Mouse (Mus musculus) hindbrain, embryonic 15.5 days (tissue): ENCODE data around the gene Gpr137. TPM values are rescaled to one million over a fixed set of nuclear protein-coding genes. Genes with fewer than 3 reads are reported as not detected.
A peak's percentile ranks its signal among the peaks of the same experiment; 100 is the strongest.
"Not testable (repeated sequence)": the region's sequence is repeated elsewhere in the genome, so short reads cannot be mapped to it uniquely, and the experiment has no call there.

ENCODE experiments used
- ATAC-seq: fragments of 200-750 bp; cut with Nextera tagmentation; 2 replicates; pipeline ENCODE4 v1.8.0; 2017; ENCODE audit warnings: low read depth, moderate number of reproducible peaks, moderate TSS enrichment; ENCODE audit not compliant: low FRiP score
- H3K27ac ChIP-seq: fragments of 300-500 bp; sonication (generic); replicated peaks from 2 replicates; pipeline ENCODE4 v1.5.1; 2015; ENCODE audit warnings: mild to moderate bottlenecking, inconsistent platforms
- H3K27me3 ChIP-seq: fragments of 300-500 bp; sonication (generic); 2 replicates; pipeline ENCODE4 v1.6.1; 2015; ENCODE audit warnings: control low read depth, inconsistent platforms
- H3K36me3 ChIP-seq: fragments of 300-500 bp; sonication (generic); 2 replicates; pipeline ENCODE4 v1.6.1; 2015; ENCODE audit warnings: control low read depth, inconsistent platforms
- H3K4me1 ChIP-seq: fragments of 300-500 bp; sonication (generic); replicated peaks from 2 replicates; pipeline ENCODE4 v1.6.1; 2015; ENCODE audit warnings: control low read depth, inconsistent platforms
- H3K4me2 ChIP-seq: fragments of 300-500 bp; sonication (generic); 2 replicates; pipeline ENCODE4 v1.6.1; 2015; ENCODE audit warnings: moderate library complexity, mild to moderate bottlenecking, inconsistent platforms
- H3K4me3 ChIP-seq: fragments of 300-500 bp; sonication (generic); 2 replicates; pipeline ENCODE4 v1.5.1; 2015; ENCODE audit warnings: mild to moderate bottlenecking, inconsistent platforms
- H3K9ac ChIP-seq: fragments of 300-500 bp; sonication (generic); 2 replicates; pipeline ENCODE4 v1.6.1; 2015; ENCODE audit warnings: inconsistent platforms
- H3K9me3 ChIP-seq: fragments of 300-500 bp; sonication (generic); 2 replicates; pipeline ENCODE4 v1.6.1; 2016; ENCODE audit warnings: control low read depth, inconsistent platforms
- WGBS: fragments of 180-500 bp; shearing (Covaris S2); methylation state at CpG from one replicate; pipeline ENCODE4 v1.1.7; 2015; 5-methylcytosine and 5-hydroxymethylcytosine counted together
- microRNA-seq: library from miRNA; unstranded; fragments of <30 nt; microRNA quantifications from one replicate; pipeline ENCODE4, GENCODE M21; 2016
- polyA plus RNA-seq: library from polyadenylated mRNA; unstranded; fragments of >200 nt; fragmentation: Nextera tagmentation; extraction: Ambion mirVana; gene quantifications from 2 replicates; pipeline ENCODE4 v1.2.1, GENCODE M21; 2015

Gene Gpr137
- polyA plus RNA-seq, 1 experiment from 2014 or later: 79.2 TPM

DNA sequence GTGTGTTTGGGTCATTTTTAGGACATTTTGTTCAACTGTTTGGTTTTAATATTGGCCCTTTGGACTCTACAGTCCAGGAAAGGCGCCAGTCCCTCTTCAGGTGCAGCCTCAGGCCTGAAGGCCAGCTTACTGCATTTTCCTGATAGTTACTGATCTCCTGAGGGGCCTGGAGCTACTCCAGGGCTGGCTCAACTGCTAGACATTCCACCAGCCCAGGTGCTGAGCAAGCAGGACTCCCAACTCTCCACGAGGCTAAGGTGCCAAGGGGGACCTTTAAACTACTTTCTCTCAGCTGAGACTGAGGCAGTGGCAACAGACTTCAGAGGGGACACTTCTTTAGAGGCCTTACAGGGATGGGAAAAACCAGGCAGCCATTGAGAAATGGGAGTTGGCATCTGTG is 37.4 kb downstream of the Gpr137 start:
- H3K27ac ChIP-seq: no peak overlapping the region

DNA sequence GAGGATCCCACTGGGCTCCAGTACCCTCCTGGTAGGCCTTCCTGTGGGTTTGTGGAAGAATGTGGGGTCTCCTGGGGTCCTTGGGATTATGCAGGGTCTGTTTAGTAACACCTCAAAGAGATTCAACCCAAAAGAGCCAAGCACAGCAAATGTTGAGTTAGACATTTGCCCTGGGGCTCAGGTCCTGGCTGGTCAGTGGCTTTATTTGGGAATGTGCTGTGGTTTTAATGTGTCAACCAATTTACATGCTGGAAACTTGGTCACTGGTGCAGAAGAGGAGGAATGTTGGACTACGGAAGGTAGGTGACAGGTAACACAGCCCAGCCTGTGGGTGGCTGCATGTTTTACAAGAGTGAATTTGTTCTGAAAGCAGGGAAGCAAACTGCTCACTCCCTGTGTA is 39.2 kb downstream of the Gpr137 start:
- no peak for ATAC-seq
- H3K4me2 ChIP-seq: no peak overlapping the region
- no peak overlapping the region for H3K27ac ChIP-seq
- no peak overlapping the region for H3K9ac ChIP-seq
- H3K4me3 ChIP-seq: no peak overlapping the region
- no peaks in the 10 kb centered on the region for H3K9me3 ChIP-seq
- no peaks in the 10 kb centered on the region for H3K27me3 ChIP-seq
- peaks cover 25% of the 10 kb centered on the region for H3K36me3 ChIP-seq
- WGBS: 88% methylated on average over 1 of the region's 1 CpGs
- H3K4me1 ChIP-seq: peaks cover 14% of the 10 kb centered on the region

More for the DNA sequence above, 37.4 kb downstream of the Gpr137 start:
- H3K4me2 ChIP-seq: no peak overlapping the region
- ATAC-seq: no peak
- H3K4me1 ChIP-seq: peaks cover 24% of the 10 kb centered on the region
- WGBS: 85% methylated on average over 2 of the region's 2 CpGs
- H3K27me3 ChIP-seq: no peaks in the 10 kb centered on the region
- no peak overlapping the region for H3K4me3 ChIP-seq
- no peak overlapping the region for H3K9ac ChIP-seq
- no peaks in the 10 kb centered on the region for H3K9me3 ChIP-seq
- peaks cover 25% of the 10 kb centered on the region for H3K36me3 ChIP-seq

DNA sequence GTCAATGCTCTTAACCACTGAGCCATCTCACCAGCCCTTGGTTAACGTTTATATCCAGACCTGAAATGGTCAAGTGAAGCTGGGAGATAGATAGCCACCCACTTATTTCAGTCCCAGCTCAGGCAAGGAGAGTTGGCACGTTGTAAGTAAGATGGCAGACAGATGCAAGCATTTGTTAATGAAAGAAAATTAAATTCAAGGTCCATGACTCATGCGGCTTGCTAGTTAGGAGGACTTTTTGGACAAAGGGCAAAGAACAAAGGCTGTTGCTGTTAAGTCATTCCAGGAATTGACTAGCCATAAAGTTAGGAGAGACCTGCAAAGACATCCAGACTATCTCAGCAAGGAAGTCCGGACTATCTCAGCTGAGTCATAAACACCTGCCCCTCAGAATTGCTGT is 42.6 kb downstream of the Gpr137 start:
- H3K4me3 ChIP-seq: no peak overlapping the region
- WGBS: 81% methylated on average over 4 of the region's 4 CpGs

DNA sequence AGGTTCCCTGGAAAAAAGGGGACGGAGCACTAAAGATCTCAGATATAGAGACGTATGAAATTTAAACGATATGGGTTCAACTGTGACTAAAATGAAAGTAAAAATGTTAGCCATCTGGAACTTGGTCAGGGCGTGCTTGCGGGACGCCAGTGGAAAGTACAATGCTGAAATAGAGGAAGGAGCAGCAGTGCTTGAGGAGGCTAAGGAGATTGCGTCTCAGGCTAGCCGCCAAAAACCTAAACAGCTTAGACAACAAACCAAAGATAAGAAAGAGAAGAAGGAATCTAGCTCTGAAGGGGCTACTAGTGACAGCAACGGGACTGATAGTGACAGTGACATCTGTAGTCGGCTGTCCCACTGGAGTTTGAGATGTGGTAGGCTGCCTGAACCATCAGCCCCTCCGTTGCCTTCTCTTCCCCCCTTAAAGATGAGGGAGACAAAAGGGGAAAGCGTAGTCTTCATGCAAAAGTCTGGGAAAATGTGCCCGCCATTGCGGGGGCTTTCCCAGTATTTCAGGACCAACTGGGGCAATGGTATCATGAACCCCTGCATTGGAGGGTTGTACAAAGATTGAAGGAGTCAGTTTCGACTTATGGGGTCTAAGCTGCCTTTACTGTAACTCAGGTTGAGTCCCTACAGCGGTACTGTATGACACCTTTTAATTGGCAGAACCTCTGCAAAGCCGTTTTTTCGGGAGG is 46.5 kb downstream of the Gpr137 start:
- H3K36me3 ChIP-seq, H3K27me3 ChIP-seq, H3K27ac ChIP-seq, H3K9me3 ChIP-seq, H3K4me3 ChIP-seq, ATAC-seq, H3K4me2 ChIP-seq, H3K9ac ChIP-seq, H3K4me1 ChIP-seq: not testable (repeated sequence)
- 90% methylated on average over 18 of the region's 18 CpGs for WGBS

More for the DNA sequence above, 42.6 kb downstream of the Gpr137 start:
- H3K27me3 ChIP-seq: no peaks in the 10 kb centered on the region
- H3K4me1 ChIP-seq: no peaks in the 10 kb centered on the region
- H3K27ac ChIP-seq: no peak overlapping the region
- ATAC-seq: no peak
- H3K9me3 ChIP-seq: no peaks in the 10 kb centered on the region
- H3K4me2 ChIP-seq: no peak overlapping the region
- peaks cover 3% of the 10 kb centered on the region; the same call in 1 of the 2 replicates for H3K36me3 ChIP-seq
- H3K9ac ChIP-seq: no peak overlapping the region

DNA sequence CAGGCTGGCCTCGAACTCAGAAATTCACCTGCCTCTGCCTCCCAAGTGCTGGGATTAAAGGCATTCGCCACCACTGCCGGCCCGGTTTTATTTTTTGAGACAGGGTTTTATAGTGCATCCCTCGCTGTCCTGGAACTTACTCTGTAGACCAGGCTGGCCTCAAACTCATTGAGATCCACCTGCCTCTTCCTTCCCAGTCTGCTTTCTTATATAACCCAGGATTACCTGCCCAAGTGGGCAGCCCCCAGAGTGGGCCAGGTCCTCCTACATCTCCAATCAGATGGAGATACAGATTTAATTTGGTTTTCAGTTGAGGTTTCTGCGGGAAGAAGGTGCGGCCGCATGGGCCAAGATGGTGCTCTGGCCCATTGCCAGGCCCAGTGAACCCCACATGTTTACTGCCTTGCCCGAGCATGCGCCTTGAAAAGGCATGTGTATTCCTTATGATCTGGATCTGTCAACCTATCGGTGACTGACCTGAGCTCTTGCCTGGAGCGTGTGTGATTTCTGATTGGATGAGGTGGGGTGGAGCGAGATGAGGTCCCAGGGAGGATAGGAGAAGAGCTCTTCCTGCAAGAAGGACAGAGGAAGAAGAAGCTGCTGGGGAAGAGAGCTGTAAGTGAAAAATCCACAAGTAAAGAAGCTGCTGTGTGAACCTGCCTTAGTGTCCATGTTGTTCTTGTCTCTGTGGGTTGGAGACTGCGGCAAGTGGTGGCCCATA is 48.4 kb downstream of the Gpr137 start:
- no peak overlapping the region for H3K9ac ChIP-seq
- no peak overlapping the region for H3K4me2 ChIP-seq
- no peaks in the 10 kb centered on the region for H3K36me3 ChIP-seq
- no peak overlapping the region for H3K27ac ChIP-seq
- H3K9me3 ChIP-seq: no peaks in the 10 kb centered on the region
- no peaks in the 10 kb centered on the region for H3K4me1 ChIP-seq
- H3K27me3 ChIP-seq: no peaks in the 10 kb centered on the region
- no peak overlapping the region for H3K4me3 ChIP-seq
- WGBS: 93% methylated on average over 14 of the region's 14 CpGs
- no peak for ATAC-seq

DNA sequence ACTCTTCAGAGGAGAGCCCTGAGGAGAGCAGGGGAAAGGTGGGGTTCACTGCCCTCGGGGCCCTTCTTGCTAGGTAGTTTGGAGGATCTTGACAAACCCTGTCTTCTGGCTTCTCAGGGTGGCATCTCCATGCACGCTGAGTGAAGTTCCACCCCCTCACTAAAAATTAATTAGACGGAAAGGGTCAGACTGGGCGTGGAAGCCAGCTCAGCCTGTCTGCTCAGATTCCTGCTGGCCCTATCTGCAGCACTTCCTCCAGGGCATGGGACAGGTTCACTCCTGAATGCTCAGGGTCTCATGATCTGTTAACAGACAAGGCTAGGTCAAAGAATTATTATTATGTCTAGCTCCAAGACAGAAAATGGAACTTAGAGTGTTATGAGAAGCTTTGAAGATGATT is 49.8 kb downstream of the Gpr137 start:
- ATAC-seq: no peak
- H3K9ac ChIP-seq: no peak overlapping the region
- H3K27ac ChIP-seq: no peak overlapping the region
- no peaks in the 10 kb centered on the region for H3K9me3 ChIP-seq
- H3K27me3 ChIP-seq: no peaks in the 10 kb centered on the region
- 70% methylated on average over 4 of the region's 4 CpGs for WGBS
- no peaks in the 10 kb centered on the region for H3K4me1 ChIP-seq
- H3K4me3 ChIP-seq: no peak overlapping the region
- H3K4me2 ChIP-seq: no peak overlapping the region
- no peaks in the 10 kb centered on the region for H3K36me3 ChIP-seq

Small RNA genes lying within 50 kb of the gene (microRNA-seq; reads per million reads assigned to microRNA genes)
- 2.6 reads per million, percentile 9 among the genes with 10 or more reads in this experiment for gene Mir6990

Other genes with a start within 250 kb of the Gpr137 start
- 13.3 and 15.8 TPM in 2 replicates for gene Rps6ka4, start 101.8 kb downstream of the Gpr137 start, polyA plus RNA-seq
- 0.79 and 1.1 TPM in 2 replicates for gene Ccdc88b, start 84.3 kb downstream of the Gpr137 start, polyA plus RNA-seq
- gene Trmt112, start 32.8 kb downstream of the Gpr137 start, polyA plus RNA-seq: 104 TPM in 2 replicates
- 375 and 392 TPM in 2 replicates for gene Prdx5, start 32.4 kb downstream of the Gpr137 start, polyA plus RNA-seq
- gene Esrra, start 20.7 kb downstream of the Gpr137 start, polyA plus RNA-seq: 17.5 and 18.7 TPM in 2 replicates
- 2.0 and 3.1 TPM in 2 replicates for gene Catsperz, start 17.1 kb downstream of the Gpr137 start, polyA plus RNA-seq
- gene Kcnk4, start 8.0 kb downstream of the Gpr137 start, polyA plus RNA-seq: 9.0 and 13.1 TPM in 2 replicates
- 90.1 and 99.1 TPM in 2 replicates for gene Bad, start 619 bp downstream of the Gpr137 start, polyA plus RNA-seq
- gene Ppp1r14b, start 32.5 kb upstream of the Gpr137 start, polyA plus RNA-seq: 210 and 211 TPM in 2 replicates
- 13.6 and 14.0 TPM in 2 replicates for gene Plcb3, start 34.0 kb upstream of the Gpr137 start, polyA plus RNA-seq
- 147 and 160 TPM in 2 replicates for gene Fkbp2, start 38.0 kb upstream of the Gpr137 start, polyA plus RNA-seq
- gene Vegfb, start 45.2 kb upstream of the Gpr137 start, polyA plus RNA-seq: 63.9 and 67.5 TPM in 2 replicates
- 23.7 and 24.2 TPM in 2 replicates for gene Dnajc4, start 50.1 kb upstream of the Gpr137 start, polyA plus RNA-seq
- 22.8 and 23.9 TPM in 2 replicates for gene Nudt22, start 53.6 kb upstream of the Gpr137 start, polyA plus RNA-seq
- gene Trpt1, start 53.7 kb upstream of the Gpr137 start, polyA plus RNA-seq: 21.5 and 21.8 TPM in 2 replicates
- gene Fermt3, start 77.0 kb upstream of the Gpr137 start, polyA plus RNA-seq: 4.5 and 5.2 TPM in 2 replicates
- 218 and 229 TPM in 2 replicates for gene Stip1, start 97.5 kb upstream of the Gpr137 start, polyA plus RNA-seq
- gene Macrod1, start 114.3 kb upstream of the Gpr137 start, polyA plus RNA-seq: 5.5 and 6.1 TPM in 2 replicates
- 9.8 and 11.1 TPM in 2 replicates for gene Flrt1, start 163.2 kb upstream of the Gpr137 start, polyA plus RNA-seq